Mouse (Mus musculus) intestine, embryonic 15.5 days (tissue): Measurements from ENCODE around the gene Cul9. TPM values are rescaled to one million over a fixed set of nuclear protein-coding genes. Genes with fewer than 3 reads are reported as not detected.

Experiments
- ATAC-seq: fragments of 200-750 bp; cut with Nextera tagmentation; 2 replicates; pipeline ENCODE4 v1.8.0; 2017; ENCODE audit warnings: moderate TSS enrichment, moderate library complexity
- H3K27ac ChIP-seq: fragments of 300-500 bp; sonication (generic); 2 replicates; pipeline ENCODE4 v1.5.1; 2015; ENCODE audit warnings: mild to moderate bottlenecking, inconsistent platforms
- H3K27me3 ChIP-seq: fragments of 300-500 bp; sonication (generic); replicated peaks from 2 replicates; pipeline ENCODE4 v1.6.1; 2015; ENCODE audit warnings: inconsistent platforms
- H3K36me3 ChIP-seq: fragments of 300-500 bp; sonication (generic); 2 replicates; pipeline ENCODE4 v1.6.1; 2015; ENCODE audit warnings: inconsistent platforms
- H3K4me1 ChIP-seq: fragments of 300-500 bp; sonication (generic); replicated peaks from 2 replicates; pipeline ENCODE4 v1.6.1; 2015; ENCODE audit warnings: inconsistent platforms
- H3K4me2 ChIP-seq: fragments of 300-500 bp; sonication (generic); replicated peaks from 2 replicates; pipeline ENCODE4 v1.6.1; 2015; ENCODE audit warnings: mild to moderate bottlenecking, inconsistent platforms
- H3K4me3 ChIP-seq: fragments of 300-500 bp; sonication (generic); replicated peaks from 2 replicates; pipeline ENCODE4 v1.5.1; 2015; ENCODE audit warnings: inconsistent platforms
- H3K9ac ChIP-seq: fragments of 300-500 bp; sonication (generic); 2 replicates; pipeline ENCODE4 v1.6.1; 2015; ENCODE audit warnings: inconsistent platforms
- H3K9me3 ChIP-seq: fragments of 300-500 bp; sonication (generic); 2 replicates; pipeline ENCODE4 v1.6.1; 2016; ENCODE audit warnings: inconsistent platforms
- WGBS: fragments of 180-500 bp; shearing (Covaris S2); methylation state at CpG from one replicate; pipeline ENCODE4 v1.1.7; 2015; 5-methylcytosine and 5-hydroxymethylcytosine counted together
- polyA plus RNA-seq: library from polyadenylated mRNA; unstranded; fragments of >200 nt; fragmentation: Nextera tagmentation; extraction: Ambion mirVana; gene quantifications from 2 replicates; pipeline ENCODE4 v1.2.1, GENCODE M21; 2015

Cul9 gene
- polyA plus RNA-seq, 1 experiment from 2014 or later = 2.8 TPM

- WGBS = 78% methylated on average over 7 of the region's 7 CpGs
- no peaks in the 10 kb centered on the region for H3K27me3 ChIP-seq
- no peak overlapping the region for H3K4me3 ChIP-seq
- H3K9ac ChIP-seq = no peak overlapping the region
- peak overlapping the region; percentile 87 for H3K4me2 ChIP-seq
- H3K36me3 ChIP-seq = peaks cover 29% of the 10 kb centered on the region
- no peak for ATAC-seq
- H3K4me1 ChIP-seq = peaks cover 24% of the 10 kb centered on the region
- H3K27ac ChIP-seq = no peak overlapping the region
- no peaks in the 10 kb centered on the region for H3K9me3 ChIP-seq
Observed at GRCm38 (mm10) chr17:46552151-46552550, 6.0 kb upstream of the Cul9 start.

GRCm38 (mm10) chr17:46551369-46551768, 5.2 kb upstream of the Cul9 start:
- no peak for ATAC-seq
- WGBS = 90% methylated on average over 6 of the region's 6 CpGs
- no peak overlapping the region for H3K9ac ChIP-seq
- no peak overlapping the region for H3K27ac ChIP-seq
- H3K27me3 ChIP-seq = no peaks in the 10 kb centered on the region
- H3K4me1 ChIP-seq = peaks cover 29% of the 10 kb centered on the region
- no peaks in the 10 kb centered on the region for H3K9me3 ChIP-seq
- no peak overlapping the region for H3K4me2 ChIP-seq
- no peak overlapping the region for H3K4me3 ChIP-seq
- peaks cover 29% of the 10 kb centered on the region for H3K36me3 ChIP-seq

GRCm38 (mm10) chr17:46550904-46551303, 4.7 kb upstream of the Cul9 start:
- H3K4me2 ChIP-seq = no peak overlapping the region
- no peaks in the 10 kb centered on the region for H3K27me3 ChIP-seq
- WGBS = 86% methylated on average over 7 of the region's 7 CpGs
- peaks cover 29% of the 10 kb centered on the region for H3K36me3 ChIP-seq
- no peaks in the 10 kb centered on the region for H3K9me3 ChIP-seq
- H3K9ac ChIP-seq = no peak overlapping the region
- H3K27ac ChIP-seq = no peak overlapping the region
- H3K4me3 ChIP-seq = no peak overlapping the region
- no peak for ATAC-seq
- H3K4me1 ChIP-seq = peaks cover 34% of the 10 kb centered on the region

GRCm38 (mm10) chr17:46549642-46550041, 3.5 kb upstream of the Cul9 start:
- no peak for ATAC-seq
- Histone ChIP-seq H3K4me3 (no peak overlapping the region), H3K27ac (no peak overlapping the region), H3K4me1 (peaks cover 37% of the 10 kb centered on the region), H3K9me3 (no peaks in the 10 kb centered on the region), H3K36me3 (peaks cover 29% of the 10 kb centered on the region), H3K9ac (no peak overlapping the region), H3K27me3 (no peaks in the 10 kb centered on the region), H3K4me2 (no peak overlapping the region)
- 87% methylated on average over 9 of the region's 9 CpGs for WGBS

- Histone ChIP-seq H3K4me2 (no peak overlapping the region), H3K27ac (no peak overlapping the region), H3K4me3 (no peak overlapping the region), H3K27me3 (no peaks in the 10 kb centered on the region), H3K9me3 (no peaks in the 10 kb centered on the region), H3K4me1 (peaks cover 33% of the 10 kb centered on the region), H3K9ac (no peak overlapping the region), H3K36me3 (peaks cover 29% of the 10 kb centered on the region)
- no peak for ATAC-seq
- WGBS = 29% methylated on average over 8 of the region's 8 CpGs
Observed at GRCm38 (mm10) chr17:46549193-46549592, 3.0 kb upstream of the Cul9 start.

- Histone ChIP-seq H3K4me2 (no peak overlapping the region), H3K9me3 (no peaks in the 10 kb centered on the region), H3K9ac (no peak overlapping the region), H3K27me3 (no peaks in the 10 kb centered on the region), H3K27ac (no peak overlapping the region), H3K36me3 (peaks cover 29% of the 10 kb centered on the region), H3K4me3 (no peak overlapping the region), H3K4me1 (peaks cover 29% of the 10 kb centered on the region)
- 66% methylated on average over 11 of the region's 11 CpGs for WGBS
- ATAC-seq = no peak
Observed at GRCm38 (mm10) chr17:46548741-46549140, 2.6 kb upstream of the Cul9 start.

- H3K4me2 ChIP-seq = no peak overlapping the region
- H3K27ac ChIP-seq = no peak overlapping the region
- peaks cover 29% of the 10 kb centered on the region for H3K36me3 ChIP-seq
- no peaks in the 10 kb centered on the region for H3K9me3 ChIP-seq
- H3K4me1 ChIP-seq = peaks cover 21% of the 10 kb centered on the region
- no peak overlapping the region for H3K9ac ChIP-seq
- H3K27me3 ChIP-seq = no peaks in the 10 kb centered on the region
- 34% methylated on average over 3 of the region's 3 CpGs for WGBS
- no peak for ATAC-seq
- no peak overlapping the region for H3K4me3 ChIP-seq
Observed at GRCm38 (mm10) chr17:46547923-46548322, 1.7 kb upstream of the Cul9 start.

- H3K9ac ChIP-seq = no peak overlapping the region
- ATAC-seq = no peak
- H3K4me2 ChIP-seq = 0 out of 2 replicates have a peak overlapping the region, but pooled peaks have one; percentile 95
- no peaks in the 10 kb centered on the region for H3K27me3 ChIP-seq
- no peak overlapping the region for H3K4me3 ChIP-seq
- no peaks in the 10 kb centered on the region for H3K9me3 ChIP-seq
- H3K36me3 ChIP-seq = peaks cover 29% of the 10 kb centered on the region
- no peak overlapping the region for H3K27ac ChIP-seq
- WGBS = 37% methylated on average over 8 of the region's 8 CpGs
- H3K4me1 ChIP-seq = peaks cover 21% of the 10 kb centered on the region
Observed at GRCm38 (mm10) chr17:46546995-46547394, 807 bp upstream of the Cul9 start.

- Histone ChIP-seq H3K27ac (no peak overlapping the region), H3K36me3 (peaks cover 27% of the 10 kb centered on the region), H3K4me3 (peak overlapping the region; percentile 58), H3K4me2 (peak overlapping the region; percentile 95), H3K9me3 (no peaks in the 10 kb centered on the region), H3K4me1 (peaks cover 19% of the 10 kb centered on the region), H3K9ac (peak overlapping the region; percentile 55; the same call in 1 of the 2 replicates), H3K27me3 (no peaks in the 10 kb centered on the region)
- WGBS = 28% methylated on average over 7 of the region's 7 CpGs
- no peak for ATAC-seq
Observed at GRCm38 (mm10) chr17:46546591-46546990, 403 bp upstream of the Cul9 start.

GRCm38 (mm10) chr17:46543661-46544060, 2.5 kb downstream of the Cul9 start:
- H3K9ac ChIP-seq = no peak overlapping the region

GRCm38 (mm10) chr17:46525579-46526307, 20.4 kb downstream of the Cul9 start:
- Histone ChIP-seq H3K27ac (no peak overlapping the region), H3K4me1 (no peaks in the 10 kb centered on the region), H3K9me3 (no peaks in the 10 kb centered on the region), H3K27me3 (peaks cover 19% of the 10 kb centered on the region), H3K4me3 (no peak overlapping the region), H3K36me3 (no peaks in the 10 kb centered on the region), H3K4me2 (no peak overlapping the region), H3K9ac (no peak overlapping the region)
- 39% methylated on average over 12 of the region's 12 CpGs for WGBS
- ATAC-seq = peak; percentile 76

More at GRCm38 (mm10) chr17:46543661-46544060, 2.5 kb downstream of the Cul9 start:
- H3K4me1 ChIP-seq = peaks cover 16% of the 10 kb centered on the region
- peaks cover 4% of the 10 kb centered on the region for H3K36me3 ChIP-seq
- no peak overlapping the region for H3K4me3 ChIP-seq
- H3K27ac ChIP-seq = no peak overlapping the region
- no peaks in the 10 kb centered on the region for H3K27me3 ChIP-seq
- no peak for ATAC-seq
- WGBS = 91% methylated on average over 12 of the region's 12 CpGs
- H3K9me3 ChIP-seq = no peaks in the 10 kb centered on the region
- no peak overlapping the region for H3K4me2 ChIP-seq

GRCm38 (mm10) chr17:46525065-46525464, 21.1 kb downstream of the Cul9 start:
- ATAC-seq = no peak
- 76% methylated on average over 10 of the region's 10 CpGs for WGBS

More at GRCm38 (mm10) chr17:46525065-46525464, 21.1 kb downstream of the Cul9 start:
- Histone ChIP-seq H3K4me1 (0 out of 2 replicates have a peak, but pooled peaks cover 2% of the 10 kb centered on the region), H3K36me3 (no peaks in the 10 kb centered on the region), H3K27me3 (peaks cover 25% of the 10 kb centered on the region), H3K9ac (no peak overlapping the region), H3K4me2 (no peak overlapping the region), H3K4me3 (no peak overlapping the region), H3K27ac (no peak overlapping the region), H3K9me3 (no peaks in the 10 kb centered on the region)
